Mouse (Mus musculus): Measurements from ENCODE around the gene Tgfb1.

- no peak for TF ChIP-seq GATA1 (IDR thresholded peaks at IDR 0.05; ENCODE audit: borderline replicate concordance, low read length)
- no peak for TF ChIP-seq FLI1 (IDR thresholded peaks at IDR 0.05; ENCODE audit: low read length)
Measured at GRCm38 (mm10) chr7:25651281-25651680, 35.5 kb upstream of the Tgfb1 start.
